In genomic region chr13:51845072-51845471, GRCm38 (mm10) we compare ENCODE assay signal across 9 mouse cellular contexts. TPM values are rescaled to one million over a fixed set of nuclear protein-coding genes. Genes with fewer than 3 reads are reported as not detected.
A peak's percentile ranks its signal among the peaks of the same experiment; 100 is the strongest.
DNase-seq lines count a peak whose midpoint lies in the region; ATAC-seq and TF ChIP-seq lines count a peak whose summit lies in the region.
"Had no signal": no experiment of that assay in that cellular context is flagged by ENCODE, and none has a peak within 500 bp of the region (broad histone marks: within the 10 kb centered on the region; RNA-seq: fewer than 3 reads in every experiment).

No protein-coding gene starts in this region.

- no peak for TF ChIP-seq CTCF in E14TG2a.4 (conservative IDR thresholded peaks at IDR 0.05; ENCODE audit: low read length)

- peak overlapping the region; percentile 86 for H3K4me2 ChIP-seq in forebrain, embryonic 13.5 days
- H3K4me2 ChIP-seq in intestine, embryonic 15.5 days (replicated peaks) = peak overlapping the region; percentile 97
- peak overlapping the region; percentile 99 for H3K4me2 ChIP-seq in liver, embryonic 16.5 days (ENCODE audit: low read depth, low read length)

- H3K9ac ChIP-seq in forebrain, embryonic 13.5 days = peak overlapping the region; percentile 72
- H3K9ac ChIP-seq in intestine, embryonic 15.5 days = peak overlapping the region; percentile 65; the same call in 1 of the 2 replicates
- H3K9ac ChIP-seq in liver, embryonic 16.5 days (ENCODE audit: low read depth, low read length) = peak overlapping the region; percentile 71

- peak overlapping the region; percentile 98 for H3K27ac ChIP-seq in forebrain, embryonic 13.5 days
- 0 out of 2 replicates have a peak overlapping the region, but pooled peaks have one; percentile 87 for H3K27ac ChIP-seq in intestine, embryonic 15.5 days
- no peak overlapping the region for H3K27ac ChIP-seq in liver, embryonic 16.5 days (ENCODE audit: low read length)

- H3K4me1 ChIP-seq in E14TG2a.4 (replicated peaks; ENCODE audit: low read depth, low read length) = peaks cover 70% of the 10 kb centered on the region
- H3K4me1 ChIP-seq in forebrain, embryonic 13.5 days = peaks cover 70% of the 10 kb centered on the region
- H3K4me1 ChIP-seq in intestine, embryonic 15.5 days (replicated peaks) = peaks cover 40% of the 10 kb centered on the region
- peaks cover 76% of the 10 kb centered on the region for H3K4me1 ChIP-seq in liver, embryonic 16.5 days (ENCODE audit: control insufficient read depth, low read depth, low read length)

- peaks cover 7% of the 10 kb centered on the region for H3K36me3 ChIP-seq in E14TG2a.4 (ENCODE audit: insufficient read depth, low read length)
- H3K36me3 ChIP-seq in forebrain, embryonic 13.5 days (ENCODE audit: poor library complexity, severe bottlenecking) = 0 out of 2 replicates have a peak, but pooled peaks cover 5% of the 10 kb centered on the region
- H3K36me3 ChIP-seq in intestine, embryonic 15.5 days = no peaks in the 10 kb centered on the region
- no peaks in the 10 kb centered on the region for H3K36me3 ChIP-seq in liver, embryonic 16.5 days (ENCODE audit: control insufficient read depth, insufficient read depth)

- WGBS in forebrain, embryonic 13.5 days = 11% methylated on average over 10 of the region's 10 CpGs
- 10% methylated on average over 10 of the region's 10 CpGs for WGBS in intestine, embryonic 15.5 days
- 17% methylated on average over 10 of the region's 10 CpGs for WGBS in liver, embryonic 16.5 days (ENCODE audit: insufficient replicate concordance)

- peaks cover 83% of the 10 kb centered on the region for H3K27me3 ChIP-seq in E14TG2a.4 (ENCODE audit: insufficient read depth, low read length)
- peaks cover 40% of the 10 kb centered on the region for H3K27me3 ChIP-seq in forebrain, embryonic 13.5 days
- peaks cover 9% of the 10 kb centered on the region; the same call in 1 of the 2 replicates for H3K27me3 ChIP-seq in intestine, embryonic 15.5 days (replicated peaks)
- no peaks in the 10 kb centered on the region for H3K27me3 ChIP-seq in liver, embryonic 16.5 days (ENCODE audit: control insufficient read depth, insufficient read depth, low read depth, low read length)
- H3K27me3 ChIP-seq: Patski had no signal

- DNase-seq in frontal cortex, postnatal 14 days (ENCODE audit: low spot score in 2 of 2) = peak; percentile 24 to 31
- peak; percentile 45 for DNase-seq in retina, postnatal 1 day
- DNase-seq in adrenal gland, postnatal 25 days = no peak

- peak overlapping the region; percentile 73 for H3K4me3 ChIP-seq in E14TG2a.4 (replicated peaks; ENCODE audit: low read length)
- H3K4me3 ChIP-seq in forebrain, embryonic 13.5 days = peak overlapping the region; percentile 62
- H3K4me3 ChIP-seq in intestine, embryonic 15.5 days (replicated peaks) = peak overlapping the region; percentile 65
- peak overlapping the region; percentile 83 for H3K4me3 ChIP-seq in liver, embryonic 16.5 days (ENCODE audit: low read depth, low read length)

- ATAC-seq in frontal cortex, adult (ENCODE audit: low TSS enrichment) = no peak
- ATAC-seq in forebrain, embryonic 13.5 days = no peak
- ATAC-seq in intestine, embryonic 15.5 days = no peak
- no peak for ATAC-seq in liver, embryonic 16.5 days (ENCODE audit: low read depth)
- ATAC-seq: Patski had no signal

- peaks cover 8% of the 10 kb centered on the region for H3K9me3 ChIP-seq in E14TG2a.4 (ENCODE audit: low read length)
- no peaks in the 10 kb centered on the region for H3K9me3 ChIP-seq in forebrain, embryonic 13.5 days (replicated peaks)
- H3K9me3 ChIP-seq in intestine, embryonic 15.5 days = no peaks in the 10 kb centered on the region
- no peaks in the 10 kb centered on the region for H3K9me3 ChIP-seq in liver, embryonic 16.5 days (replicated peaks; ENCODE audit: control insufficient read depth, low read length)

RNA-seq across cellular contexts. Expression of gene Gadd45g, which starts 1.4 kb away (rescaled TPM):
- polyA plus RNA-seq in forebrain, embryonic 13.5 days (2015; fragmentation: Nextera tagmentation; extraction: Ambion mirVana) = 235 and 252 TPM in 2 replicates
- polyA plus RNA-seq in intestine, embryonic 15.5 days (2015; fragmentation: Nextera tagmentation; extraction: Ambion mirVana) = 35.4 and 36.3 TPM in 2 replicates
- 11.2 and 11.7 TPM in 2 replicates for polyA plus RNA-seq in liver, embryonic 16.5 days (2015; fragmentation: Nextera tagmentation; extraction: Ambion mirVana)
- 15.2 and 29.0 TPM in 2 replicates for total RNA-seq in adrenal gland, postnatal 25 days (2021)

RNA-seq across cellular contexts. Expression of gene Sema4d, which starts 51.5 kb away (rescaled TPM):
- polyA plus RNA-seq in forebrain, embryonic 13.5 days (2015; fragmentation: Nextera tagmentation; extraction: Ambion mirVana) = 10.8 TPM in 2 replicates
- 6.2 and 7.0 TPM in 2 replicates for polyA plus RNA-seq in intestine, embryonic 15.5 days (2015; fragmentation: Nextera tagmentation; extraction: Ambion mirVana)
- 3.7 and 4.1 TPM in 2 replicates for polyA plus RNA-seq in liver, embryonic 16.5 days (2015; fragmentation: Nextera tagmentation; extraction: Ambion mirVana)
- total RNA-seq in adrenal gland, postnatal 25 days (2021) = 15.4 and 22.0 TPM in 2 replicates
